Mouse (Mus musculus) heart, adult 11 months (tissue): ENCODE results near the gene Onecut1.

ENCODE experiments used
- DNase-seq: peaks from one replicate; pipeline ENCODE4 v3.0.0; 2022

Gene Onecut1

DNA sequence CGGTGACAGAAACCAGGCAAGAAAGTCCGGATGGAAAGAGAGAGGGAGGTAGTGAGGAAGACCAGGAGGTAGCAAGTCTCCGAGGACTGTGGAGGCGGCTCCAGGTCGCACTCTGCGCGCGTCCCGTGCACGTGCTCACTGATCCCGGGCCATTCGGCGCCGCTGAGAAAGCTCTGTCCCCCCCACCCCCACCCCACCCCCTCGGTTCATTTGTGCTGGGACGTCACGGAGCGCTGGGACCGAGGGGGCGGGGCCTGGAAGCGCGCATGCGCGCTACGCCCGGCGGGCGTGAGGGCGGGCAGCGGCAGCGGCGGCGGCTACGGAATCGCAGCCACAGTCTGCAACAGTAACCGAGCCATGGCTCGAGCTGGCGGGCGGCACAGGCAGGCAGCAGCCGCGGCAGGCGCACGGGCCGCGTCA, at the start of gene Onecut1:
Onecut1 (plus strand) TSS at position 361 of the 420 bp plus-strand sequence.
- DNase-seq: peak; percentile 94

DNA sequence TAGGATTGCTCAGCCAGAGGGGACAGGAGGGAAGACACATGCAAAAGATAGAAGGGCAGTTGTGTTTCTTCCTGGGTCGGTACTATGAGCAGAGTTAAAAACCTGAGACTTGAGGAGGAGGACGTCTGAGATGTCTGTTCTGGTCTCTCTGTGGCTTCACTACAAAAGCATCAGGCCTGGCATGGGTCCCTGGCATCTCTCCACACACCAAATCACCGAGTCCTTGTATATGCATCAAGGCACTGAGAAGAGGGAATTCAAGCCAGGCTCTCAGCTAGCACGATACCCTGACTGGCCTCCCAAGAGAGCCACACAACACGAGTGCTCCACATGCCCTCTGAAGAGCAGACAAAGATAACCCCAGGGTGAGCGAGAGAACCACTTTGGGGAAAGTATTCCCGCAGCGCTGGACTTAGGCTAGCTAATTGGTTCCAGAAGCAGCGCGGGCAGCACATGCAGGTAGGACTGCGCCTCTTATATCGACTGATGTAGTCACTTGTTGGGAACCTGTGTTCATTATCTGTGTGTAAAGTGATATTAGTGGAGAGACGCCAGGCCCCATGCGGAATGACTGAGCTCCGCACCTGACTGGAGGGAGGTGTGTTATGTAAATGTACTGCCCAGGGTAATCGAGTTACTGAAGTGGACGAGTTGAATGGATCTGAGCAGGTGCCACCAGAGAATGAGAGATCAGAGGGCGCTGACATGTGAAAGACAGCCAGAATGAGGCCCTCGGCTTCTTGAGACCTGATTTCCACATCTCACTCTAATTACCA, 41.8 kb upstream of the Onecut1 start:
- DNase-seq: no peak

DNA sequence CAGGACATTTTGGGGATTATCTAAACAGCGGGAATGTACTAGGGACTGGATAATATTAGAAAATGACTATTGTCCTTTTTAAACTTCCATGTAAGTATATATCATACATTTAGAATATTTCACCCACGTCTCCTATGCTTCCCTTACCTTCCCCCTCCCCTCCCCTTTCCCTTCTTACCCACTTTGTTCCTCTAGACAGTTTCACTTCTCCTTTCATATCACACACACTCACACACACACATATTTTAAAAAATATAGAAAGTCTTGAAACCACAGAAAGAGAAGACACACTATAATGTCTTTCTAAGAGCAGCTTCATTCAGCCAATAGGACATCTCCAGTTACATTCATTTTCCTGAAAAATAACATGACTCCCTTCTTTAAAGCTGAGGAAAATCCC, 36.6 kb upstream of the Onecut1 start:
- peak; percentile 14 for DNase-seq

DNA sequence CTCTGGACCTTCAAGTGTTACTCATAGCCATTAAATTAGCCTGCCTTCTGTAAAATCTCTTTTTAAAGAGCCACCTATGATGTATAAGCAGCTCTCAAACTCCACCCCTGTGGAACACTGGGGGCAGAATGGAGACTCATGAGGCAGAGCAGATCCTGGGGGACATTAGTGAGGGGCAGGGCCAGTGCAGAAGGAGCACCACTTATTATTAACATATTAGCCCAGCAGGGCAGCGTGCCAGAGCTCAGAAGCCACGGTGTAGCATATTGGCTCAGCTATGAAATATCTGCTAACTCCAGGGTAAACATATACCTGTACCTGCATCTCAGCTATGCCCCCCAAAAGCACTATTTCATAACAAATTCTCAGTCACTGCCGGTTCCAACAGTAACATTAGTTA, 32.5 kb upstream of the Onecut1 start:
- DNase-seq: peak; percentile 75

DNA sequence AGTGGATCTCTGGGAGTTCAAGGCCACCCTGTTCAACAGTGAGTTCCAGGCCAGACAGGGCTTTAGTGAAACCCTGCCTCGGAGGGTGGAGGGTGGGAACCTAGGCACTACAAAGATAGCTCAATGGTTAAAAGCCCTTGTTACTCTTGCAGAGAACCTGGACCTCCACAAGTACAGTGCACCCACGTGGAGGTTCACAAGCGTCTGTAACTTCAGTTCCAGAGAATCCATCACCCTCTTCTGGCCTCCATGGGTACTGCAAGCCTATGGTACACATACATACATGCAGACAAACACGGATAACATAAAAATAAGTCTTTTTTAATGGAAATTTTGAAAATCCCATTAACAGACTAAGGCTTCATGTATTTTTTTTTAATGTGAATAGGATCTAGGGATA, 18.8 kb upstream of the Onecut1 start:
- DNase-seq: no peak

DNA sequence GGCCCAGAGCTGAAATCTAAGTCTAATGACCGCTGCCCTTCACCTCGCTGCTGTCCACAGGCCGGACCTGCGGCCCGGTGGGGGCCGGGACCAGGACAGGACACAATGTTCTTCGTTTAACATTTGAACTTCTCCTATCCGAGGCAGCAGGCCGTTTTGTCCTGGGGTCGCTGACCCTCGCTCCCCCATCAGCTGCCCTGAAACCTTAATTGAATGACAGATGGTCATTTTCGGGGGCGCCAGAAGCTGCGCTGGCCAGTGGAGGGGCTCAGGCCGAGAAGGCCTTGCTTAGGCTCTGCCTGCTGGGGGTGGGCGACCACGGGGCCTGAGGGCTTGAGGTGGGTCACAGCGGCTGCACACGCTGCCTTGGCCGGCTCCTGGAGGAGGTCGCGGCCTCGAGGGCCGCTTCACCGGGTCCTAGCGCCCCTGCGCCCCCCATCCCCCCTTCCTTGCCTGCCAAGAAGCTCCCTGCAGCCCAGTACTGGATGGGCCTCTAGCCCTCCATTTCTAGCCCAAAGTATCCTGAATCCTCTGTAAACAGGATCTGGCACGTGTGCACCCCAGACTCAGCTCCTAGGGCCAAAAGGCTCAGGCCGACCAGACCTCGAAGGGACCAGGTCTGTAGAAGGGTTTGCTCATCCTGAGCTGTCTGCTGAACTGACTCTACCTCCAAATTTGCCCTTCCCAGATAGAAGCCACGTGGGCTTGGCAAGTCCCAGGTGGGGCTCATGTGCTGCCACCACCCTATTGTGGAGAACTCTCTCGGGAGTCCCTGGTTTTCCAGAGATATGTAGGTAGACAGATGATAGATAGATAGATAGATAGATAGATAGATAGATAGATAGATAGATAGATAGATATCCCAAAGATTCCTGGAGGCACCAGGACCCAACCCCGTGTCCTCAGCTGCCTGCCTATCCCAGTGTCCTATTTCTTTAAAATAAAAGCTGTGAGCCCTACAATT, 14.6 kb upstream of the Onecut1 start:
- DNase-seq: peak; percentile 75

DNA sequence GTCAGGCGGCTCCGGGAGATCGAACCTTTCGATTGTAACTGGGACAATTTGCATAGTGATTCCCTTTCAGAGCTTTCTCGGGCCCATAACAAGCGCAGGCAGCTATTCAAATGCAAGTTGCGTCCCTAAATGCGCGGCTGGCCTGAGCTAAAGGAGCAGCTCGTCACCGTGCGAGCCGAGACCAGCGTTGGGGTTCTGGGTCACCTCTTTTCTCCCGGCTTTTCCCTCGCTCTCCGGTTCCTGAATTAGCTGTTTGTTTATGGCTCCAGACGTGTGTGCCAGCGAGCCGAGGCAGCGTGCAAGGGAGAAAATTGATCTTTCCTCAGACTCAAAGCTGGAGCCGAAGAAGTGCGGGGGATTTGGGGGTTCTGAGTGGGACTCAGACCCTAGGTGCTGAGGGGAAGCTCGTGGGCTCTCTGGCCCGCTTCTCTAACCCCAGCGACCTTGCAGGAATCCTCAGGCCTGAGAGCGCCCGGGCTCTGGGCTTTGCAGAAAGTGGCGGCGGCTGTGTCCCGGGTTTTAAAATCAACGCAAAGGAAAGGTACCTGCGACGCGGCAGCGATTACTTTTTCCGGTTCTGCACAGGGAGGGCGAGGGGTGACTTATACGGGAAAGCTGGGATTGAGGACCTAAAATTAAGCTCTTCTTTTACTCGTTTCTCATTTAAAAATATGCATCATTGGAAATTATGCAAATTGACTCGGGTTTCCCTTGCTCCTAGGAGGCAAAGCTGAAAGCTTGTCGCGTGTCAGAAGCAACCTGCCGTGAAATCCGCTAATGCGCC, 13.1 kb upstream of the Onecut1 start:
- peak; percentile 67 for DNase-seq

DNA sequence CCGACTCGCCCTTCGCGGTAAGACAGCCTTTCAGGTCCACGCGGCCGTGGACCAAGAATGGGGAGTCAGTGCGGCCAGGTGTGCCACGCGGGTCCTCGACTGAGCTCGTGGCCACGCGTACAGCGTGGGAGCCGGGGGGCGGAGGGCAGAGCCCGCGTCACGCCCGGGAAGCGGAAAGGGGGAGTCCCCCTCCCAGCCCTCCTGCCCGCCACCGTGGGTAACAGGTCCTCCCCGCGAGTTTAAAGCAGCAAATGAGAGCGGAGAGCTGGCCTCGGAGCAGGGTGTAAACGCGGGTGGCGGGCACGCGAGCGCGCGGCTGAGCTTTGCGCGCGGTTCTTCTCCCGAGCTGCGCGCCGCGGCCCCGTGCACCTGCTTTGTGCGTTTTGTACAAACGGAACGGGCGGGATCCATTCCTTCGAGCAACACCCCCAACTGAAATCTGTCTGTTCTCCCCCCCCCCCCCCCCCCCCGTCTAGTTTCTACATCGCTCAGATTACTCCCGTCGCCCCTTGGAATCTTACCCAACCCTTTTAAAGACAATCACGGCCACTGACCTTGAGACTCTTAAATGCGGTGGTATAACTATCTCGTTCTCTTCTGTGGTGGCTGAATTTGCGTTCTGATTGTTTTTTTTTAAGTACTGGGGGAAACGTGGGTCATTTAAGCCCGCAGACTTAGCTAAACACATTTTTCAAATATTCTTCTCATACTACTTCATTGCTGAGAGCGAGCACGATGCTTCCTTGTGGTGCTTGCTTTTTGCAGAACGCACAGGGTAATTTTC, 12.3 kb upstream of the Onecut1 start:
- DNase-seq: peak; percentile 86

DNA sequence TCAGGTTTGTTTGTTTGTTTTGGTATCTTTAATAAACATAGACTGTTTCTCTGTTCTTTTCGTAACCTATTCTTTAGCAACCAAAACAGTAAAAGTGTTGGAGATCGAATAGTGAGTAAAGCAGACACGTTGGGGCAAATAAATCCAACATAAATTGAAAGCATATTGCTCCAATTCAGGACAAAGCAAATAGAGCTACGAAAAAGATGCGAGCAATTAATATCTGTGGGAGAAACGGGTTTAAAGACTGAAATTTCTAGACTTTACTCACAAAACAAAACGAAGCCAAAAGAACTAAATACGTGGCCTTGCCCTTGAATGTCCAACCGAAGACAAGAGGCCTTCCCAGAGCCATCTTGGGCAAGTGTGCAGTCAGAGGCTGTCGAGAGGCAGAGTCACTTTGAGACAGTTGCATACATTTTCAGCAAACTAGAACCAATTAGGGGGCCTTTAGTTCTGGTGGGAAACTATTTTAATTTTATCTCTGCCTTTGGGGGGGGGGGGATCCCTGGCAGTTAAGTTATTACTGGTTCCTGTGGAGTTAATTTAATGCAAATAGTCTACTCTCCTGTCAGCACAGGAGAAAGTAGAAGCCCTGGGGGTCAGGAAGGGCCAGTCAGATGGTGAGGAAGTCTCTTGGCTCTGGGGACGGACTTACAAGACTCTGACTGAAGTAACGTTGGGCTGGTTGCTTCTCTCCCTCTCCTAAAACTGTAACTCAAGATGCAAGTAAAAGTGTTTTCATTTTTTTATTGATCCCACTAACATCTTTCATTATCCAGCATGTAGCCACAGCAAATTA, 11.5 kb upstream of the Onecut1 start:
- DNase-seq: peak; percentile 34

DNA sequence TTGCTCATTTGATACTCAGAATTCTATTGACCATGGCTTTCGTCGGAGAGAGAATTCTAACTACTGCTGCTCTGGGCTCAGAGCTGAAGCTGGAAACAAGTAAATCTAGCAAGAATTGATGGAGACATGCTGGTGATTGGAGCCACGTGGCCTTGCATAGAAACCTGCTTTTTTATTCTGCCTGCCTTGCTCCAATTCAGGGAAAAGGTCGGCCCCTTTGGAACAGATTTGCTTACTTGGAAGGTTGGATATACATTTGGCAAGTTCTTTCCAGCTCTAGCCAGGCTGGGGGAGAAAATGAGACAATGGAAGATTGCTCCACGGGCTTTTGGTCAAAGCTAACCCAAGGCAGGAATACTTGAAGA, 11.0 kb upstream of the Onecut1 start:
- peak; percentile 74 for DNase-seq

DNA sequence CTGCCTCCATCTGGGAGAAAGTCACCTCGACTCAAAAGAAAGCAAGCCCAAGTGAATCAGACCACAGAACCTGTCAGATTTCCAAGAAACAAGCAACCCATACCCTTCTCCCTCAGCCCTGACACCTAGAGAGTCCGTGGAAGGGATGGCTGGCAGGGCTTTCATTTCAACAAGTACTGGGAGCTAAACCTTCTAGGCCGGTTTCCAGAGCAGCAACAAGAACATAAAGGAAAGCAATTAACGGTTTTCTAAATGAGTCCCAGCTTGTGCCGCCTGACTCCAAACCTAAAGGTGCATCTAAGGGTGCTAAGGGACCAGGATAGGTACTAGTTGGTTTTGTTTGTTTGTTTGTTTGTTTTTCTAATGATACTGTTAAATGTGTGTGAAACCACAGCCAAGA, 10.1 kb upstream of the Onecut1 start:
- no peak for DNase-seq

DNA sequence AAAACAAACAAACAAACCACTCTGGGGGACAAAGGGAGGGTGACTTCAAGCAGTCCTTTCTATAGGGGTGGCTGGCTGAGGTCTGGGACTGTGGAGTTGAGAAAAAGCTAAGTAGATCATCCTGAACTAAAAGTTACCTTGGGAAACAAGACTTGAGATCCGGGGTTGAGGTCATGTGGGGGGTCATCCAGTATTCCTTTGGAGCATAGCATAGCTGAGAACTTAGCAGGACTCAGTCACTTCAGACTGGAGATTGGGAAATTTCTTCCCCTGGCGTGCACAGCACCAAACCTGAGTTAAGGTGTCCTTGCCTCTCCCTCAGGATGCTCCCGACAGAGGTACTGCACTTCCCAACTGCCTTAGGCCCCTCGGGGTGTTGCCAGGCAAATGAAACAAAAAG, 9.4 kb upstream of the Onecut1 start:
- peak; percentile 45 for DNase-seq

DNA sequence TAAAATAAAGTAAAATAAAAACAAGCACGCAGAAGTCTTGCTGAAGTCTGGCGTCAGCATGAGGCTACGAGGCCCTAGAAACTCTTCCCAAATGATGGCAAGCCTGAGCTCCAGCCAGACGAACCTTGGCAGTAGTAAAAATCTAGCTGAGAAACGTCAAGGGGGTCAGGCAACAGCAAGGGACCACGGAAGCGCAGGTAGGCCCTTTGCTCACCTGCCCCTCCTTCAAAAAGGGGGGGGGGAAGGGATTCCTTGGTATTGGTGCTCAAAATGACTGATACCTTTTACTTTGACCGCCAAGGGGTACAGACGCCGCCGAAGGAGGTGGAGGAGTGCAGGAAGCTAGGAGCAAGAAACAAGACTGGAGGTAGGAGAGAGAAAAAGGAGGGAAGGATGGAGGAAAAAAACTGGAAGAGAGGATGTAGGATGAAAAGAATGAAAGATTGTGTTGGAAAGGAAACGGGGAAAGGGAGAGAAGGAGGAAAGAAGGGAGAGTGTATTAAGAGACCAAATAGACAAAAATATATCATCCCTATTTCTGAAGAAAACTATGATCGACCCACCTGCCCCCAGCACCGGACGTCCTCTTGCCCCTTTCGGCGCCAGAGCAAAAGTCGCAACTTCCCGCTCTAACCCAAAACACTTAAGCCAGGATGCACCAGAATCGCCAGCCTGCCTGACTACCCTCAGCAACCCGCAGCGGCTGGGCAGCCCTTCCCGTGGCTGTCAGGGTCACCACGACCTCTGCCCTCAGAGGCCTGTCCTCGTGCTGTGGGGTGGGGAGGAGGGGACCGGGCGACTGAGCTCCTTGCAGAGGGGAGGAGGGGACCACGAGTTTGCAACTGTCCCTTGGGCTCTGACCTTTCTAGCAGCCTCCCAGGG, 8.3 kb upstream of the Onecut1 start:
- DNase-seq: peak; percentile 46

DNA sequence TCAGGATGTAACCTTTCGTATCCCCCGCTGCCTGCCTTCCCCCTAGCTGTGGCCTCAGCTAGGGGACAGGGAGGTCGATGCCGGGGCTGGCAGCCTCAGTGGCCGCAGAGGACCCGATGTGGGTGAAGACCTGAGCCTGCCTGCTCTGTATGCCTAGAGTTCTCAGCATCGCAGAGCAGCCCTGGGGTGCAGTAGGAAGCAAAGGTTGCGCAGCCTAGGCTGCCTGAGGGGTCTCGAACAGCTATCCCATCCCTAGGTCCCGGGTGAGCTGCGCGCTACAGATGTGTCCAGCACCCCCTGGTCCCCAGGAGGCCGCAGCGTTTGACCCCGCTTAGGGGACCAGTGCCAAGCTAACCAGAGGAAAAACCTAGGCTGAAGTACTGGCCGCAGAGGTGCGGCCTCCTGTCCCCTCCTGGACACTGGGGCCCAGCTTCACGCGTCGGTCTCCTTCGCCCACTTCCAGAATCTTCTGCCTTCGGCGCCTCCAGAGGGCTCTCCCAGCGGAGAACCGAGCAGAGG, 7.6 kb upstream of the Onecut1 start:
- peak; percentile 76 for DNase-seq

DNA sequence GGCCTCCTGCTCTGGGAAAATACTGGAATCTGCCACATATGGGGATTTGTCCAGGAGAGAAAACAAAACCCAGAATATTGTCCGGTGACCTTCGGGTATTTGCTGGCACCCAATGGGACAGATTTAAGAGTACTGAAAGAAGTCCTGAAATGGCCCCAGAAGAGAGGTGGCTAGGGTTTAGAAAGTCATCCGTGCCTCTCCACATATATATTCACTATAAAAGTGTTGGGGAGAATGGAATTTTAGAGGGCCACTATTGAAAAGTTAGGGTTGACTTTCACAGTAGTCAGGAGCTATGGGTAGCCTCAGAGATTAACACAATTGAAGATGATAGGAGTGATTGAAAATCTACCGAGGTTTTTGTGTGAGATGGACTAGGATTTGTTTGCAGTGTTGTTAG, 6.3 kb upstream of the Onecut1 start:
- peak; percentile 22 for DNase-seq

DNA sequence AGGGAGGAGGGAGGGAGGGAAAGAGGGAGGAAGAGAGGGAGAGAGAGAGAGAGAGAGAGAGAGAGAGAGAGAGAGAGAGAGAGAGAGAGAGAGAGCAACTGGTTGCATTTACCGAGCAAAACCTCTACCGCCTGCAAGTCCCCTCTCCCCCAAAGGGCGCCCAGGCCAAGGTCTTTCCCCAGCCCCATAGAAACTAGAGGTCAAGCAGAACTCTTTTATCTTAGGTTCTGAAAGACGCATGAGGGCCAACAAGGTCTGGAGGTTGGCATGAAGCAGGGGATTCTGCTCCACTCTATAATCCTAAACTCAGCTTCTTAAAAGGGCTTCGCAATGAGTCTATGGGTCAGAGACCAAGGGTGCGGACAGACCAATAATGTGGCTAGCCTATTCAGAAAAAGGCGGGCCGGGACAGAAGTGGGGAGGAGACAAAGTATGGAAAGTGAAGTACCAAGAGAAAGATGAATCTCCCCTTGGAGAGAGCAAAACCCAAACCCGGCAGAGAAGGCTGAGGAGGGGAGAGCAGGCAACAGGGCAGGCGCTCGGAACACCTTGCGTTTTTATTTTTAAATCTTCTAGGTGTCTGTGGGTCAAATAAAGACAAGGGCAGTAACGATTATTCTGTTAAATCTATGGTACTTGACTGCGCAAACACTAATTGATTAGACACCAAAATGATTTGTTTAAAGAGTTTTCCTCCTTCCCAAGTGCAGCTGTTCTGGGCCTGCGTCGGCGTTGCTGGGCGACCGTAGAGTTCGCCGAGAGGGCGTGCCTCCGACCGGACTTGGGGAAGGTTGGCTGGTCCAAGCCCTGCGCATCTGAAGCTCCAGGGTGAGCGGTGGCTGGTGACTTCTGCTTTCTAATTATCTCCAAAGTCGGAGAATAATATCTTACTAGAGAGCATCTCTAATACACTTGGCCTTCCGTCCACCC, 4.9 kb upstream of the Onecut1 start:
- DNase-seq: peak; percentile 57

DNA sequence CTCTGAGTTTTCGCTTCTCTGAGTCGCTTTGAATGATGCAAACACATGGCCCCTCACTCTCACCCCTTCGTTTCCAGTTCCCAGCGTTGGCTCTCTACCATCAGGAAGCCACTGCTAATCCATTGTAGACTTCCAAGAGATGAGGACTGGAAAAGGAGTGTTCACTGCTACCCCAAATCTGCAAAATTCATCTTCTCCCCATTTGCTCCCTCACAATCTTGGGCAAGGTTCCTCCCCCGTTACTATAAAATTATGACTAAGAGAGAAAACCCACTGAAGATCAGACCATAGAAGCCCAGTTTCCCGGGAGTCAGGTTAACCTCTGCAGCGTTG, 4.2 kb upstream of the Onecut1 start:
- DNase-seq: peak; percentile 30

DNA sequence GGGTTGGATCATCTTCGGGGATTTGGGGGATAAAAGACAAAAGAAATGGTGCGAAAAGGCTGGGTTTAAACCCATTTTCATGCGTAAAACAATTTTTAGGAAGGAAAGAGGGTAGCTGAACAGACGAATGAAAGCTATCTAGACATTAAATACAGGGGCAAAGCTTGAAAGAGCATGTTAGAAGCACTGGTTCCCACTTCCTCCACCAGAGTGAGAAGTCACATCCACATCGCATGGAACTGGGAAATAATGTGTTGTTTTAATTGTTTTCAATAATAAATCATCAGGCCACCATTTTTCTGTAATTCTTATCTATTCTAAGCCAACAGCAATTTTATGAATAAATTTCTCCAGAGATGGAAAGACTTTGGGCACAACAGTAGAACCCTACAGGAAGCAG, 3.6 kb upstream of the Onecut1 start:
- DNase-seq: no peak

DNA sequence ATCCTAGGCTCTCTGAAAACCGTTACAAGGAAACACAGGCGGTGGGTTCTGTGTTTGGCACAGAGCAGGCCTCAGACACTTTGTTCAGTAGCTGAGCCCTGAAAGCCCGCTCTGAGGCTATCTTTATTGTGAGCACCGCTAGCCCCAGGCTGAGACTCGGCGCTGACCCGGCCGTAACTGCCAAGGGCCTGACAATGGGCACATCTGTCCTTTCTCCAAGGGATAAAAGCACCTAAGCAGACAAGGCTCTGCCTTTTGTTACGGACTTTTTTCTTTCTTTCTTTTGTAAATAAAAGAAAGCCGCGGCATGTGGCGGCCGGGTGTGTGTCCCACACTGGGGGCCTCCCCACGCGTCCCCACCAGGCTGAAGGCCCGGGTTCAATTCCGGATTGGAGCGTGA, 1.3 kb upstream of the Onecut1 start:
- DNase-seq: no peak
